Mouse (Mus musculus) midbrain, embryonic 13.5 days (tissue): Measurements from ENCODE around the gene 1700012P22Rik. TPM values are rescaled to one million over a fixed set of nuclear protein-coding genes. Genes with fewer than 3 reads are reported as not detected.

ENCODE experiments used
- ATAC-seq: fragments of 200-750 bp; cut with Nextera tagmentation; 2 replicates; pipeline ENCODE4 v1.8.0; 2017; ENCODE audit warnings: mild to moderate bottlenecking, moderate TSS enrichment, moderate library complexity
- H3K27ac ChIP-seq: fragments of 300-500 bp; sonication (generic); 2 replicates; pipeline ENCODE4 v1.5.1; 2015; ENCODE audit warnings: inconsistent platforms, mild to moderate bottlenecking, moderate library complexity
- H3K27me3 ChIP-seq: fragments of 300-500 bp; sonication (generic); 2 replicates; pipeline ENCODE4 v1.6.1; 2015; ENCODE audit warnings: mild to moderate bottlenecking, inconsistent platforms
- H3K36me3 ChIP-seq: fragments of 300-500 bp; sonication (generic); 2 replicates; pipeline ENCODE4 v1.6.1; 2015; ENCODE audit warnings: mild to moderate bottlenecking, inconsistent platforms
- H3K4me1 ChIP-seq: fragments of 300-500 bp; sonication (generic); replicated peaks from 2 replicates; pipeline ENCODE4 v1.6.1; 2015; ENCODE audit warnings: inconsistent platforms
- H3K4me2 ChIP-seq: fragments of 300-500 bp; sonication (generic); replicated peaks from 2 replicates; pipeline ENCODE4 v1.6.1; 2015; ENCODE audit warnings: moderate library complexity, mild to moderate bottlenecking, inconsistent platforms
- H3K4me3 ChIP-seq: fragments of 300-500 bp; sonication (generic); replicated peaks from 2 replicates; pipeline ENCODE4 v1.5.1; 2015; ENCODE audit warnings: mild to moderate bottlenecking, inconsistent platforms
- H3K9ac ChIP-seq: fragments of 300-500 bp; sonication (generic); replicated peaks from 2 replicates; pipeline ENCODE4 v1.6.1; 2015; ENCODE audit warnings: mild to moderate bottlenecking, inconsistent platforms
- H3K9me3 ChIP-seq: fragments of 300-500 bp; sonication (generic); 2 replicates; pipeline ENCODE4 v1.6.1; 2016; ENCODE audit warnings: mild to moderate bottlenecking, inconsistent platforms
- WGBS: fragments of 180-500 bp; shearing (Covaris S2); methylation state at CpG from one replicate; pipeline ENCODE4 v1.1.7; 2015; 5-methylcytosine and 5-hydroxymethylcytosine counted together
- polyA plus RNA-seq: library from polyadenylated mRNA; unstranded; fragments of >200 nt; fragmentation: Nextera tagmentation; extraction: Ambion mirVana; gene quantifications from 2 replicates; pipeline ENCODE4 v1.2.1, GENCODE M21; 2015

Gene 1700012P22Rik
- polyA plus RNA-seq, 1 experiment from 2014 or later, result not detected

DNA sequence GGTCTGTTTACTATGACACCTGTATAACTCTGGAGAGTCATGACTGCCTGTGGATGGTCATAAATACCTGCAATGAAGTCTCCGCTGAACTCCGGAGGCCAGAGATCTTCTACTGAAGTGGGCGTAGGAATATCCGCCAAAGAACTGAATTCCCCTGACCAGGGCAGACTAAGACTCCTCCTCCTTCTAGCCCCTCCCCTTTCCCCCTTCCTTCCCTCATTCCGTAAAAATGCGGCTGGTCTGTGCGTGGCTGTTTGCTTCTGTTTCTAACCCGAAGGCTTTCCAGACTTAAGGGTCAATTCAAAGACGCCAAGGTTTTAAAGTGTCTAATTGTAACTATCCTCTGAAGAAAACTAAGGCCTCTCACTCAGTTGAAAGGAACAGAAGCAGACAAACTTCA, 30.3 kb downstream of the 1700012P22Rik start, which contains the start of gene Pramef12:
TSS of gene Pramef12 (minus strand) at position 175 of the 400 bp plus-strand sequence.
- Histone ChIP-seq H3K4me1 (no peaks in the 10 kb centered on the region), H3K36me3 (no peaks in the 10 kb centered on the region), H3K9ac (no peak within 1 kb of the TSS), H3K4me3 (no peak within 1 kb of the TSS), H3K9me3 (peaks cover 9% of the 10 kb centered on the region), H3K4me2 (no peak within 1 kb of the TSS), H3K27me3 (no peaks in the 10 kb centered on the region), H3K27ac (no peak within 1 kb of the TSS)
- no peak for ATAC-seq
- WGBS, result 82% methylated on average over 9 of the region's 9 CpGs

DNA sequence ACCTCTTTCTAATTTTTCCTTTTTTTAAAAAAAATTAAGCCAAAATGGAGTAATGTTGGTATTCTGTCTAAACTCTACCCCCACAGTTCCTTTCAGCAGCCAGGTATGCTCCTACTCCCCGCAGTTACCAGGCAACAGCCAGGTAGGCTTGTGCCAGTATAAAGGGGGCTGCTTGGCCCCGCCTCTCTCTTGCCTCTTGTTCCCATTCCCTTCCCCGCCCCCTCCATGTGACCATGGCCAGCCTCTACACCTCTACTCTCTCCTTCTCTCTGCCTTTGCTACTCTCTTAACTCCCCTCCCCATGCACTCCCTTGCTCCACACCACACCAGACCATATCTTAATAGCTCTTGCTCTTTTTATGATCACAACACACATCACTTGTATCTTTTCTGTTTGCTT, 32.3 kb downstream of the 1700012P22Rik start:
- Histone ChIP-seq H3K36me3 (no peaks in the 10 kb centered on the region), H3K9ac (no peak overlapping the region), H3K27me3 (no peaks in the 10 kb centered on the region), H3K4me3 (no peak overlapping the region), H3K27ac (no peak overlapping the region), H3K4me1 (no peaks in the 10 kb centered on the region), H3K4me2 (no peak overlapping the region), H3K9me3 (peaks cover 8% of the 10 kb centered on the region)
- 54% methylated on average over 3 of the region's 3 CpGs for WGBS
- ATAC-seq, result no peak

DNA sequence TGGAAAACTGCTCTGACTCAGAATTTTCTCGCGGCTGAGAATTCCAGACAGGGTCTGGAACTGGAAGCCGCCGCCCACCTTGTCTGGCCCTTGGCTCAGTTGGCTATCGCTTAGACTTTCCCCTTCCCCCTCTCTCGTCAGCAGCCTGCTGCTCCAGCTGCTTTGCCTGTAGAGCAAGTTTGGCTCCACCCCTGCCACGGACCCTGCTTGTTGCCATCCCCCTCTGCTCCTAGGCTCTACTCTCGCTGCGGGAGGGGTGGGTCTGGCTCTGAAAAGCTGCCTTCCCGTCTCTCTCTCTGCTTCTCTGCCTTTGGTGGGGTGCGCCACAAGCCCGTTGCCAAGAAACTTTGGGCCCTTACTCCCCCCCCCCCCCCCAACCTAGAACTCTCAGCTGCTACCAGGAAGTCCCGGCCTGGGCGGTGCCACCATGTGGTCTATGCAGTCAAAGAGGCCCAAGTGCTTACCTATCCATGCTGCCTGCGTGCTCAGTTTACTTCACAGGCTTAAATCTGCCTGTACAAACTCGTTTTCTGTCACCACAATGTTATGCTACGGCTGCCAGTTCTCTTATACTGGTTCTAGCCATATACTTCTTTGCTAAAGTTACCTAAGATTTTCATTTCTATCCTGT, 34.0 kb downstream of the 1700012P22Rik start:
- WGBS, result 10% methylated on average over 15 of the region's 17 CpGs
- H3K4me3 ChIP-seq, result no peak overlapping the region

DNA sequence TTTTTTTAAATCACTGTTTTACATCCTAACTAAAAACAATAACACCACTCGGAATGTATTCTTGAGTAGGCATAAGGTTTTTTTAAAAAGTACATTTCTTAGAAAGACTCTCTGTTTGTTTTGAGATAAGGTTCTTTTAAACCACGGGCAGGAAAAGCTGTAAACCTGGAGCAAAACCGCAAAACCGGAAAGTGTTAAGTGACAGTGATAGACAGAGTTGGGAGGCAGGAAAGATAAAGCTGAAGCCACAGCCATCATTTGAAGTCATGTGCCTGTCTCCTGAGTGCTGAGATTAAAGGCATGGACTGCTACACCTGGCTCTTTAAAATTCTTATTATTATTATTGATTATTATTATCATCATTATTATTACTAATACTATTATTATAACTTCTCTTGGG, 35.9 kb downstream of the 1700012P22Rik start:
- no peaks in the 10 kb centered on the region for H3K27me3 ChIP-seq
- 90% methylated on average over 4 of the region's 4 CpGs for WGBS
- no peak overlapping the region for H3K4me3 ChIP-seq
- no peak overlapping the region for H3K9ac ChIP-seq
- H3K27ac ChIP-seq, result no peak overlapping the region
- H3K4me1 ChIP-seq, result no peaks in the 10 kb centered on the region
- H3K4me2 ChIP-seq, result no peak overlapping the region
- peaks cover 4% of the 10 kb centered on the region for H3K9me3 ChIP-seq
- no peaks in the 10 kb centered on the region for H3K36me3 ChIP-seq
- ATAC-seq, result no peak

More for the DNA sequence above, 34.0 kb downstream of the 1700012P22Rik start:
- peak overlapping the region; percentile 27 for H3K4me2 ChIP-seq
- no peaks in the 10 kb centered on the region for H3K27me3 ChIP-seq
- H3K36me3 ChIP-seq, result no peaks in the 10 kb centered on the region
- ATAC-seq, result no peak
- no peak overlapping the region for H3K9ac ChIP-seq
- no peaks in the 10 kb centered on the region for H3K4me1 ChIP-seq
- H3K27ac ChIP-seq, result no peak overlapping the region
- peaks cover 7% of the 10 kb centered on the region for H3K9me3 ChIP-seq

DNA sequence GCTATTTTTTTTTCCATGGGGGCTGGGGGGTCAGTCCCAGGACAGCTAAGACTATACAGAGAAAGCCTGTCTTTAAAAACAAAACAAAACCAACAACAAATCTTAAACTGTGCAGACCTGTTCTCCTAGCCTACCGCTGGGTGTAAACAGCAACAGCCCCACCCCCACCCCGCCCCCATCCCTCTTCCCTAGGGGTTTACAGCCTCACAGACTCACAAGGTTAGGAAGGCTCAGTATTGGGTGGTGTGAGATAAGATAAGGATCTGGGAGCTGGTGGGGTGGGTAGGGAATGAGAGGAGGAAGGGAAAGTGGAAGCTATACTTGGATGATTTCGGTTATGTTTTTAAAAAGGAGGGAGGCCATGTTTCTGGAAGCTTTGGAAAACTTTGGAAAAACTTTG, 42.3 kb downstream of the 1700012P22Rik start:
- 40% methylated on average over 3 of the region's 3 CpGs for WGBS
- H3K9me3 ChIP-seq, result peaks cover 41% of the 10 kb centered on the region
- no peak for ATAC-seq

DNA sequence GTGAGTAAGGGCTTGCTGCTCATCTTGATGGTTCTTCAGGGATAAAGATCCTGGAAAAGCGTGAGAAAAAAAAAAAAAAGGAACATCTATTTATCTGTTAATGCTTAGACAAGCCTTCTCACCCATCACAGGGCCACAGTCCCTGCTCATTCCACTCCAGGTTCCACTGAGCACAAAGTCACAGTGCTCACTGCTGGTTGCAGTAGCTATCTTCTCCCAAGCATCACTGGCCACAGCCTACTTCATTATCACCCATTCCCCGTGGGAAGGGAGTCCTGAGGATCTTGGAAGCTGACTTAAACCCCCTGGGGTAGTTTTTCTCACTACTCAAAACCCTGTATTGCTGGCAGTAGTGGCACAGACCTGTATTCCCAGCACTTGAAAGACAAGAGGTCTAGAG, 60.7 kb downstream of the 1700012P22Rik start, which contains the start of gene Pramef20:
TSS of gene Pramef20 (minus strand) at position 23 of the 400 bp plus-strand sequence.
- Histone ChIP-seq H3K4me1 (no peaks in the 10 kb centered on the region), H3K36me3 (no peaks in the 10 kb centered on the region), H3K27me3 (no peaks in the 10 kb centered on the region), H3K9me3 (peaks cover 42% of the 10 kb centered on the region), H3K4me3 (no peak within 1 kb of the TSS), H3K4me2 (no peak within 1 kb of the TSS), H3K9ac (no peak within 1 kb of the TSS), H3K27ac (no peak within 1 kb of the TSS)
- 57% methylated on average over 2 of the region's 2 CpGs for WGBS
- no peak for ATAC-seq

More for the DNA sequence above, 42.3 kb downstream of the 1700012P22Rik start:
- Histone ChIP-seq H3K4me2 (no peak overlapping the region), H3K27me3 (no peaks in the 10 kb centered on the region), H3K4me3 (no peak overlapping the region), H3K4me1 (no peaks in the 10 kb centered on the region), H3K27ac (no peak overlapping the region), H3K9ac (no peak overlapping the region), H3K36me3 (no peaks in the 10 kb centered on the region)

Other genes starting within 250 kb of the 1700012P22Rik start
- gene Oog2, start 248.1 kb downstream of the 1700012P22Rik start, polyA plus RNA-seq, result not detected in 2 replicates
- not detected in 2 replicates for gene C87977, start 225.5 kb downstream of the 1700012P22Rik start, polyA plus RNA-seq
- gene Pramel5, start 158.3 kb downstream of the 1700012P22Rik start, polyA plus RNA-seq, result not detected in 2 replicates
- gene Gm13128, start 108.5 kb downstream of the 1700012P22Rik start, polyA plus RNA-seq, result not detected in 2 replicates
- gene Gm13119, start 80.8 kb downstream of the 1700012P22Rik start, polyA plus RNA-seq, result not detected in 2 replicates
- gene Pramef20, start 60.8 kb downstream of the 1700012P22Rik start, polyA plus RNA-seq, result not detected in 2 replicates
- 0.09 TPM in 1 of 2 replicates, not detected in the other for gene Pramef12, start 30.3 kb downstream of the 1700012P22Rik start, polyA plus RNA-seq
- not detected in 2 replicates for gene Gm9944, start 14.5 kb upstream of the 1700012P22Rik start, polyA plus RNA-seq
- not detected in 2 replicates for gene Aadacl3, start 25.0 kb upstream of the 1700012P22Rik start, polyA plus RNA-seq
- not detected in 2 replicates for gene 9430007A20Rik, start 81.0 kb upstream of the 1700012P22Rik start, polyA plus RNA-seq
- not detected in 2 replicates for gene Gm13124, start 126.4 kb upstream of the 1700012P22Rik start, polyA plus RNA-seq
- gene Aadacl4, start 174.9 kb upstream of the 1700012P22Rik start, polyA plus RNA-seq, result not detected in 2 replicates
- not detected in 2 replicates for gene Gm436, start 247.6 kb upstream of the 1700012P22Rik start, polyA plus RNA-seq